Mouse (Mus musculus) liver, embryonic 14.5 days (tissue): ENCODE data around the gene Tstd2.

Experiments used
- CTCF ChIP-seq: IDR thresholded peaks from 2 replicates; pipeline ENCODE4 v1.5.1; 2016; ENCODE audit warnings: antibody characterized with exemption, low read depth, control low read depth
- EP300 ChIP-seq: IDR thresholded peaks from 2 replicates; pipeline ENCODE4 v1.6.1; 2016; ENCODE audit warnings: antibody characterized with exemption, low read depth

DNA sequence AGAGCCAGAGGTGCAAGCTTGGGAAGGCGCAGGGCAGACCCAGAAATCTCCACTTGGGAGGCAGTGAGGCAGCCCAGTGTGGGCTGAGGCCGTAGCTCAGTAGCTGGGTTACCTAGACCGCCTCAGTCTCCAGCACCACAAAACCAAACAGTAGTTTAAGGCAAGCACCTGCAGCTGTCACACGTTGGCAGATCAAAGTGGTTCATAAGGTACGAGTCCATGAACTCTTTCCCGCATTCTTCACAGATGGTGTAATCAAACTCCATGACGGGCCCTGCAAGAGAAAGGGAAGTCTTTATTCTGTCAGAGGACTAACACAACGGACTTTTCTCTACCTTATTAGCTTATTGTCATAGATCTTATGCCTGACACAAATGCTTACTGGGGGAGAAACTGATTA is 46.9 kb upstream of the Tstd2 start:
- TF ChIP-seq CTCF (no peak), EP300 (no peak)
